Mouse (Mus musculus) ZHBTc4 (cell line): Measurements from ENCODE around the gene G0s2.

ENCODE experiments used
- DNase-seq: peaks from one replicate; pipeline ENCODE4 v3.0.0-alpha.2; 2011; ENCODE audit warnings: low read depth, low spot score

Gene G0s2

GRCm38 (mm10) chr1:193272916-193273601 is at the start of gene G0s2:
Gene G0s2, minus strand, starts transcription at chr1:193273217.
- peak; percentile 87 for DNase-seq

- DNase-seq: no peak
Measured at GRCm38 (mm10) chr1:193320398-193320797, 47.4 kb upstream of the G0s2 start.

GRCm38 (mm10) chr1:193319721-193320120 is 46.7 kb upstream of the G0s2 start:
- no peak for DNase-seq

GRCm38 (mm10) chr1:193317159-193317559 is 44.1 kb upstream of the G0s2 start:
- DNase-seq: peak; percentile 9

- DNase-seq: no peak
Measured at GRCm38 (mm10) chr1:193316358-193316750, 43.3 kb upstream of the G0s2 start.

GRCm38 (mm10) chr1:193315705-193316357 is 42.8 kb upstream of the G0s2 start:
- no peak for DNase-seq

GRCm38 (mm10) chr1:193311596-193311995 is 38.6 kb upstream of the G0s2 start:
- DNase-seq: no peak

- no peak for DNase-seq
Measured at GRCm38 (mm10) chr1:193310519-193311085, 37.6 kb upstream of the G0s2 start.

- no peak for DNase-seq
Measured at GRCm38 (mm10) chr1:193309785-193310518, 36.9 kb upstream of the G0s2 start.

GRCm38 (mm10) chr1:193306832-193307231 is 33.8 kb upstream of the G0s2 start:
- DNase-seq: no peak

- peak; percentile 7 for DNase-seq
Measured at GRCm38 (mm10) chr1:193305386-193305785, 32.4 kb upstream of the G0s2 start.

- DNase-seq: no peak
Measured at GRCm38 (mm10) chr1:193303096-193303495, 30.1 kb upstream of the G0s2 start.

- no peak for DNase-seq
Measured at GRCm38 (mm10) chr1:193302093-193302405, 29.0 kb upstream of the G0s2 start.

GRCm38 (mm10) chr1:193301216-193302092 is 28.4 kb upstream of the G0s2 start:
- peak; percentile 59 for DNase-seq

GRCm38 (mm10) chr1:193299995-193300394 is 27.0 kb upstream of the G0s2 start:
- no peak for DNase-seq

GRCm38 (mm10) chr1:193298141-193298765 is 25.2 kb upstream of the G0s2 start:
- no peak for DNase-seq

GRCm38 (mm10) chr1:193295920-193296319 is 22.9 kb upstream of the G0s2 start:
- DNase-seq: no peak

GRCm38 (mm10) chr1:193293926-193294325 is 20.9 kb upstream of the G0s2 start:
- no peak for DNase-seq

GRCm38 (mm10) chr1:193293039-193293438 is 20.0 kb upstream of the G0s2 start:
- DNase-seq: no peak

- DNase-seq: no peak
Measured at GRCm38 (mm10) chr1:193290686-193291085, 17.7 kb upstream of the G0s2 start.

GRCm38 (mm10) chr1:193289914-193290313 is 16.9 kb upstream of the G0s2 start:
- DNase-seq: no peak
